Mouse (Mus musculus): Measurements from ENCODE around the gene Hsd11b1. TPM values are rescaled to one million over a fixed set of nuclear protein-coding genes. Genes with fewer than 3 reads are reported as not detected.

Hsd11b1 gene
- polyA plus RNA-seq, 1 experiment, result not detected

DNA sequence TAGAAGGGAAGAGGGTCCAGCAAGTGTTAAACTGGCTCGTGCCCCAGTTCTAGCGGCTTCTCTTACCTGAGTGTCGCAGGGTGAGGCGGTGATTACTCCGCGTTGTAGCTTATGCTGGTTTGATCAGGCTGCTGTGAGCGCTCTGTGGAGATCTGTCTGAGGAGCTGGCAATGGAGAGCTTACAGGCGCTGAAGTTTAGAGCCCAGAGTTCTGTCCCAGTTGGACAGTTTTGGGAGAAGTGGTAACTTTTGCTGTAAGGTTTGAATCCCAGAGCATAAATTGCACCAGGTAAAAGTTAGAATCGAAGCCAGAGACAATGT, 90.1 kb downstream of the Hsd11b1 start:
- TF ChIP-seq CTCF (IDR thresholded peaks at IDR 0.05; ENCODE audit: low read depth, low read length), result no peak
- TF ChIP-seq POLR2A (IDR thresholded peaks at IDR 0.05; ENCODE audit: borderline replicate concordance, low read depth, low read length), result no peak
- peaks cover 23% of the 10 kb centered on the region for H3K4me1 ChIP-seq (ENCODE audit: control insufficient read depth, insufficient read depth, low read length)
- peak overlapping the region; percentile 66 for H3K27ac ChIP-seq (ENCODE audit: insufficient read depth, low read depth, low read length)
- H3K4me3 ChIP-seq (ENCODE audit: insufficient read depth, low read length), result peak overlapping the region; percentile 74

DNA sequence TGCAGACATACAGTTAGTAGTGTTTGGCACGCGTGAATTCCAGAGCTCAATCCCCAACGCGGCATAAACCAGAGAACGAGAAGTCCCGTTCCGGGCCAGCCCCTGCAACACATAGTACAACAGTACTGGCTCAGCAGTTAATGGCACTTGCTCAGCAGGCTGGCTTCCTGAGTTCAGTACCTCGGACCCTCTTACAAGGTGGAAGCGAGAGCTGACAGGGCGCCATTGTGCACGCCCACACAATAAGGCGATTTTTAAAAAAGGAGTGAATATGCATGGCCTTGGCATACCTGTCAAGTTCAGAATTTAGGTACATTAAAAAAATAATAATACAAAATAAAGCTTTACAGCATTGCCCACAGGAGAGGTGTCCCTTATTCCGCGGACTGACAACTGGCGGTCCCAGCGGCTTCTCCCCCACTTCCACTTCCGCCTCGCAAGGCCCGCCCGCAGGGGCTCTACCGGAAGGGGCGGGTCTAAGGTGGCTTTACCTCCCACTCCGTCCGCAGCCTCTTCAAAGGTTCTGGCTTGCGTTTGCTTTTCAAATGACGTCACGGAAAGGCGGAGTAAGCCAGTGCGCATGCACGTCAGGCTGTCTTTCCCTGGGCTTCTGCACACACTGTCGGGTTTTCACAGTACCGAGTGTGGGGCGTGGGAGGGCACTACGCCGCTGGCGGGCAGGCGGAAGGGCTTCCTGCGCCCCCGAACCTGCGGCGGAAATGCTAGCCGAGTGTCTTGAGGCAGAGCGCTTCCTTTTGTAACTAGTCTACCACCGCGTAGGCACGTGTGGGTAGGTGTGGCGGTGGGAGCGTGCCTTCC, 90.7 kb downstream of the Hsd11b1 start:
- peak overlapping the region; percentile 74 for H3K4me3 ChIP-seq (ENCODE audit: insufficient read depth, low read length)
- no peak for TF ChIP-seq CTCF (IDR thresholded peaks at IDR 0.05; ENCODE audit: low read depth, low read length)
- no peak for TF ChIP-seq POLR2A (IDR thresholded peaks at IDR 0.05; ENCODE audit: borderline replicate concordance, low read depth, low read length)
- peaks cover 23% of the 10 kb centered on the region for H3K4me1 ChIP-seq (ENCODE audit: control insufficient read depth, insufficient read depth, low read length)
- H3K27ac ChIP-seq (ENCODE audit: insufficient read depth, low read depth, low read length), result peak overlapping the region; percentile 66

Other genes starting within 250 kb of the Hsd11b1 start
- not detected in 2 replicates for gene Syt14, start 228.3 kb downstream of the Hsd11b1 start, polyA plus RNA-seq (2012; ENCODE audit: insufficient read depth, insufficient read length, missing spikeins)
- gene Diexf, start 133.8 kb downstream of the Hsd11b1 start, polyA plus RNA-seq (2012; ENCODE audit: insufficient read depth, insufficient read length, missing spikeins), result 9.8 and 14.3 TPM in 2 replicates
- not detected in 2 replicates for gene Irf6, start 111.0 kb downstream of the Hsd11b1 start, polyA plus RNA-seq (2012; ENCODE audit: insufficient read depth, insufficient read length, missing spikeins)
- 3.8 and 4.2 TPM in 2 replicates for gene A130010J15Rik, start 96.0 kb downstream of the Hsd11b1 start, polyA plus RNA-seq (2012; ENCODE audit: insufficient read depth, insufficient read length, missing spikeins)
- 48.6 and 52.3 TPM in 2 replicates for gene Traf3ip3, start 62.4 kb downstream of the Hsd11b1 start, polyA plus RNA-seq (2012; ENCODE audit: insufficient read depth, insufficient read length, missing spikeins)
- 0.50 TPM in 1 of 2 replicates, not detected in the other for gene Lamb3, start 56.4 kb downstream of the Hsd11b1 start, polyA plus RNA-seq (2012; ENCODE audit: insufficient read depth, insufficient read length, missing spikeins)
- gene G0s2, start 9.1 kb upstream of the Hsd11b1 start, polyA plus RNA-seq (2012; ENCODE audit: insufficient read depth, insufficient read length, missing spikeins), result not detected in 2 replicates
- gene Camk1g, start 106.2 kb upstream of the Hsd11b1 start, polyA plus RNA-seq (2012; ENCODE audit: insufficient read depth, insufficient read length, missing spikeins), result not detected in 2 replicates

Measured in bone marrow macrophage, adult 2 months (primary cell).